Mouse (Mus musculus) C2C12 (cell line): ENCODE results near the gene Rccd1. TPM values are rescaled to one million over a fixed set of nuclear protein-coding genes. Genes with fewer than 3 reads are reported as not detected.

Experiments used
- H3K27me3 ChIP-seq: one replicate; pipeline ENCODE4 v1.6.1; 2011; ENCODE audit not compliant: control insufficient read depth, insufficient read depth, insufficient read length
- H3K36me3 ChIP-seq: one replicate; pipeline ENCODE4 v1.6.1; 2011; ENCODE audit not compliant: control insufficient read depth, insufficient read depth
- H3K4me3 ChIP-seq: one replicate; pipeline ENCODE4 v1.5.1; 2011; ENCODE audit warnings: mild to moderate bottlenecking, control low read depth; ENCODE audit not compliant: poor library complexity, insufficient read depth, severe bottlenecking
- H3K79me2 ChIP-seq: one replicate; pipeline ENCODE4 v1.6.1; 2011; ENCODE audit not compliant: control insufficient read depth, insufficient read depth
- H3K79me3 ChIP-seq: one replicate; pipeline ENCODE4 v1.6.1; 2011; ENCODE audit warnings: low read depth, control low read depth
- H3ac ChIP-seq: one replicate; pipeline ENCODE3; 2011; ENCODE audit warnings: low read depth; ENCODE audit not compliant: control insufficient read depth, insufficient read length
- CEBPB ChIP-seq: IDR thresholded peaks from one replicate; pipeline ENCODE4 v1.6.1; 2011; ENCODE audit warnings: low read depth, mild to moderate bottlenecking, control low read depth, moderate library complexity
- CTCF ChIP-seq: IDR thresholded peaks from one replicate; pipeline ENCODE4 v1.5.1; 2011; ENCODE audit not compliant: control insufficient read depth, insufficient read depth, insufficient read length
- FOSL1 ChIP-seq: IDR thresholded peaks from one replicate; pipeline ENCODE4 v1.8.0; 2011; ENCODE audit warnings: mild to moderate bottlenecking, low read length; ENCODE audit not compliant: poor library complexity, insufficient read depth, severe bottlenecking
- MAX ChIP-seq: IDR thresholded peaks from one replicate; pipeline ENCODE4 v1.6.1; 2011; ENCODE audit warnings: mild to moderate bottlenecking, control low read depth
- MYOD1 ChIP-seq: IDR thresholded peaks from one replicate; pipeline ENCODE4 v1.6.1; 2011; ENCODE audit warnings: low read depth; ENCODE audit not compliant: control insufficient read depth, insufficient read length
- MYOG ChIP-seq: IDR thresholded peaks from one replicate; pipeline ENCODE4 v1.6.1; 2011; ENCODE audit not compliant: control insufficient read depth, insufficient read length; ENCODE audit errors: extremely low read depth
- USF1 ChIP-seq: IDR thresholded peaks from one replicate; pipeline ENCODE4 v1.6.1; 2011; ENCODE audit warnings: low read depth, mild to moderate bottlenecking, control low read depth, moderate library complexity
- polyA plus RNA-seq: library from polyadenylated mRNA; unstranded; fragments of >200 nt; fragmentation: generic; extraction: Trizol; gene quantifications from one replicate; pipeline ENCODE4 v1.2.1, GENCODE M21; 2012; ENCODE audit warnings: missing spikeins

The Rccd1 gene
- polyA plus RNA-seq, 1 experiment = 7.0 TPM

DNA sequence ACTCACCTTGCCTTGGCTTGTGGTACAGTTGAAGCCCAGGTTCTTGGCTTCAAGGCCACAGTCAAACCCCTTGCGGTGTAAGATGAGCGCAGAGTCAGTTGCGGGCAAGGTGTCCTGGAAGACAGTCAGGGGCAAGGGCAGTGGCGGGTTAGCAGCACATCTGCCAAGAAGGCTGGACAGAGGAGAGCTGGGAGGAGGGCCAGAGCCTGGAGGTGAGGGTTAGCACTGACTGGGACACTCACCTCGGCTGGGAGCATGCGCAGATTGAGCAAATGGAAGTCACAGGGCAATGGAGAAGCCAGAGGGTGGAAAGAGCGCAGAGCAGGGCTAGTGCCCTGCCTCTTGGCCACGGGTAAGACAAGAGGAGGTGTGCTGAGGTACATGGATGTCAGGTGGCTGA, 28.7 kb upstream of the Rccd1 start:
- Histone ChIP-seq H3ac (no peak overlapping the region), H3K79me3 (no peaks in the 10 kb centered on the region), H3K4me3 (no peak overlapping the region), H3K27me3 (no peaks in the 10 kb centered on the region), H3K79me2 (no peaks in the 10 kb centered on the region), H3K36me3 (peaks cover 5% of the 10 kb centered on the region)
- TF ChIP-seq MYOG (no peak), CEBPB (no peak), FOSL1 (no peak), MAX (no peak)

DNA sequence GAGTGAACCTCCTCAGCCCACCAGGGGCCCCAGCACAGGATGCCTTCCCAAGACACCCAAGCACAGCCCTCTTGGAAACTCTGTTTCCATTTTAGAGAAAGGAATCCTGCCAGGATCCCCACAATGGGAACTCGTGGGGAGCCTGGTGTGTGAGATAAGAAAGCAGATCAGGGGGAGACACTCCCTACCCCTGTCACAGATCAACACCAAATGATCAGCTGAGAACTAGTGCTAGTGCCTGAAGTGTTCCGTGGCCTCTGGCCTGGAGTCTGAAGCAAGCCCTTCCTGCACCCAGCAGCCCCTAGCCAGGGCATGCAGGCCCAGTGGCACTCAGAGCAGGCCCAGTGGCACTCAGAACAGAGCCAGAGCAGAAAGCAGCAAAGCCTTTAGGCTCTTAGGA, 26.6 kb upstream of the Rccd1 start:
- Histone ChIP-seq H3K36me3 (peaks cover 2% of the 10 kb centered on the region), H3ac (no peak overlapping the region), H3K4me3 (no peak overlapping the region), H3K27me3 (no peaks in the 10 kb centered on the region), H3K79me3 (no peaks in the 10 kb centered on the region), H3K79me2 (no peaks in the 10 kb centered on the region)
- TF ChIP-seq CEBPB (no peak), USF1 (no peak), FOSL1 (no peak), MAX (no peak), MYOD1 (no peak), CTCF (no peak), MYOG (no peak)

DNA sequence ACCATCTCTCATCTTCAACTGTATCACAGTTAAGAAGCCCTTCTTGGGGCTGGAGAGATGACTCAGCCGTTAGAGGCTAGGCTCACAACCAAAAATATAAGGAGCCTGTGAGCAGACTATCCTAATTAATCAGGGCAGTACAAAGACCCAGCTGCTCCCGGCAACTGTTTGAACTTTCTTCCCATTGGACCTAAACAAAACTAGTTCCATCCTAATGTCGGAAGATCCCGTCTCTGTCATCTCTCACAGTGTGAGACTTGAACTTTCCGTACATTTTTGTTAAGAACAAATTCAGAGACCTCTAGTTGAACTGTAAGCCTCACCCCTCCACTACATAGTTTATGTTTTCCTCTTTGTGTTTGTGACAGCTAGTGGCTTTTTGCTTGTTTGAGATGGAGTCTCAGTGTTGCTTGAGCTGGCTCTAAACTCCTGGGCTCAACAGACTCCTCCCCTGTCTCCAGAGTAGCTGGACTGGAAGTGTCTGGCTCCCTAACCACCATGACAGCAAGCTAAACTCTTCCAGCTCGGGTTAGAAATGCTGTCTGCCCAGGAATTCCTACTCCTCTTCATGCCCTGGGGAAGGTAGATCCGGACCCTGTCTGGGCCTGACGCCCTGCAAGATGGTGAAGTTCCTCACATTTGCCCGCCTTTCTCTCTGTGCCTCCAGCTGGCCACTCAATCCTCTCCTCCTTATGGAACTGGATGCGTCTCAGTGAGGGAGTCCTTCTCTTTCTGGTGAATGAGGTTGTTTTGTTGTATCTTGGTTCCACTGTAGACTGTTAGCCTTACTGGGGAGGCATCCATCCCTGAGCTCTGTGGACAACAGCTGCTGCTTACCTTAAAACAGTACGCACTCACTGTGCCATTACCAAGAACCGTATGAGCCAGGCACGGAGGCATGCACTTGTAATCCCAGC, 23.7 kb upstream of the Rccd1 start:
- no peaks in the 10 kb centered on the region for H3K79me2 ChIP-seq
- no peaks in the 10 kb centered on the region for H3K27me3 ChIP-seq
- H3K36me3 ChIP-seq = no peaks in the 10 kb centered on the region
- H3ac ChIP-seq = no peak overlapping the region
- no peaks in the 10 kb centered on the region for H3K79me3 ChIP-seq
- no peak for TF ChIP-seq MYOD1
- TF ChIP-seq CTCF = no peak
- TF ChIP-seq CEBPB = no peak
- TF ChIP-seq MAX = no peak
- no peak for TF ChIP-seq FOSL1
- no peak for TF ChIP-seq USF1
- TF ChIP-seq MYOG = no peak
- no peak overlapping the region for H3K4me3 ChIP-seq

DNA sequence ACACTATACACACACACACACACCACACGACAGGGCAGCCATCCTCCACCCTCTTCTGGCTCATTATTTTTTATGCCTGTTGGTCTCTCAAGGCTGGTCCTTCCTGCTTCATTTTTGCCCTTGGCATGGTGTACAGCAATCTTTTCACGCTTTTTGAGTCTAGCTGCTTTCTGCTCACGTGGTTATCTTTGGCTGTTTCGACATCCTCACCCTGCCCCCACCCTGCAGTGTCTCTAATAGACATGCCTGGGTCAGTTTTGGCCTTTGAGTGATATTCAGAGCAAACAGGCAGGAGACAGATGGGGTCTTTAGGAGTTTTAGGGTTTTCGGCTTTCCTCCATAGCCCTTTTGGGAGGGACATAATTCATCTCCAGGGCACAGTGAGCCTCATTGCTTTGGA, 22.6 kb upstream of the Rccd1 start:
- Histone ChIP-seq H3K79me3 (no peaks in the 10 kb centered on the region), H3K4me3 (no peak overlapping the region), H3K79me2 (no peaks in the 10 kb centered on the region), H3K27me3 (no peaks in the 10 kb centered on the region), H3K36me3 (no peaks in the 10 kb centered on the region), H3ac (no peak overlapping the region)
- TF ChIP-seq CEBPB = no peak
- no peak for TF ChIP-seq MYOG
- TF ChIP-seq MAX = no peak
- TF ChIP-seq CTCF = no peak
- no peak for TF ChIP-seq FOSL1
- no peak for TF ChIP-seq MYOD1
- TF ChIP-seq USF1 = no peak

DNA sequence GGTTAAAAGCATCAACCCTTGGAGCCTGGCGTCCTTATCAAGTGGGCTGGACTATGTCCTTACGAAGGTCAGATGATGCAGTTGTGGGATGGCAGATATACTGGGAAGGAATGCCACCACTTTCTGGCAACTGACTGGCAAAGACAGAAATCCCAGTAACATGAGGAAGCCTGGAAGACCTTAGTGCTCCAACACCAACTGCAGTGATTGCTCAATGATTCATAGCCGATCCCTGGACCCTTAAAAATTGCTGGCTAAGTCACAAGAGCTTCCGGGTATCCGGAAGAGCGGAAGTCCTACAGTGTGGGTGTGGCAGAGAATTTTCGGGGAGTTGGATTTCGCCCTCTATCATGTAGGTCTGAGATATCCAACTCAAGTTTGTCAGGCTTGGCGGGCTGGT, 21.9 kb upstream of the Rccd1 start:
- Histone ChIP-seq H3K4me3 (no peak overlapping the region), H3K36me3 (no peaks in the 10 kb centered on the region), H3K79me2 (no peaks in the 10 kb centered on the region), H3ac (no peak overlapping the region), H3K79me3 (no peaks in the 10 kb centered on the region), H3K27me3 (no peaks in the 10 kb centered on the region)
- TF ChIP-seq MYOG (no peak), USF1 (no peak), CEBPB (peak; percentile 62), MAX (no peak)
